Mouse (Mus musculus): ENCODE measurements around the gene Clstn2.

DNA sequence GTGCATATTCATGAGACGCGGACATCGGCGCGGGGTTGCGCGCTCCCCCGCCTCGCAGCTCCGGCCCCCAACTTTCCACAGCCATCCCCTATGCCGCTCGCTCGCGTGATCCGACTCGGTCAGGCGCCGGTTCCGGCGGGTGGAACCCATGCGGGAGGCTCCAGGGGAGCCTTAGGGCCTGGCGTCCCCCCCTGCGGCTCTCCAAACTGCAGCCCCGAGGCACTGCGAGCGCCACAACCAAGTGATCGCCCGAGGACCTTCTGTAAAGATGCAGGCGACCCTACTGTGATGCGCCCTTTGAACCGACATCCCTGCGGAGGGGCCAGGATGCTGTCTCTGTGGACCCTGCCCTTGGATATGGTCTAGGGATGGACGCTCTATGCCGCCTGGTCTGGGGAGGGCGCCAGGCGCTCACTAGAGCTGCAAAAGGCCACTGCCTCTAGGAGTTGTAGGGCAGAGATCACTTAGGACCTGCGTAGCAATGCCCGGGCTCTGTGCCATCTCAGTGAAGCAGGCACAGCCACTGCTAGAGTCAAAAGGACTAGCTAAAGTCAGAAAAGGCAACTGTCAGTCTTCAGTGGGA is 383 bp upstream of the Clstn2 start:
- TF ChIP-seq CTCF (IDR thresholded peaks at IDR 0.05; ENCODE audit: low read depth, low read length) = no peak
- TF ChIP-seq POLR2A (IDR thresholded peaks at IDR 0.05; ENCODE audit: borderline replicate concordance, low read depth, low read length) = no peak
